Mouse (Mus musculus): ENCODE data around the gene 1700123O20Rik.

- TF ChIP-seq ZNF384 (IDR thresholded peaks at IDR 0.05; ENCODE audit: low read depth, low read length): no peak
- TF ChIP-seq CHD2 (IDR thresholded peaks at IDR 0.05; ENCODE audit: low read depth, low read length): no peak
- no peak for TF ChIP-seq ZC3H11A (IDR thresholded peaks at IDR 0.05; ENCODE audit: borderline replicate concordance, low read depth, low read length)
- no peak for TF ChIP-seq MAFK (IDR thresholded peaks at IDR 0.05; ENCODE audit: insufficient read depth, low read depth, low read length)
Observed at GRCm38 (mm10) chr14:54720654-54721350, 34.8 kb downstream of the 1700123O20Rik start.
